Mouse (Mus musculus) MEL (cell line): Measurements from ENCODE around the gene Gbp8. TPM values are rescaled to one million over a fixed set of nuclear protein-coding genes. Genes with fewer than 3 reads are reported as not detected.

Experiments
- DNase-seq: peaks from one replicate; pipeline ENCODE4 v3.0.0; 2011; ENCODE audit warnings: low read depth, low spot score
- H3K27ac ChIP-seq: 2 replicates; pipeline ENCODE4 v1.5.1; 2012; ENCODE audit warnings: low read depth, mild to moderate bottlenecking, control low read depth, low read length, moderate library complexity; ENCODE audit not compliant: control insufficient read depth
- H3K27me3 ChIP-seq, 2 experiments: fragments of 150-350 bp in 1 of 2; sonication (generic) in 1 of 2; 2 replicates each; pipeline ENCODE4 v1.6.1; 2012; ENCODE audit warnings: low read length in 2 of 2, mild to moderate bottlenecking in 2 of 2, improper control_type of control experiment in 1 of 2, moderate library complexity in 1 of 2; ENCODE audit not compliant: insufficient read depth in 2 of 2, control insufficient read depth in 1 of 2
- H3K36me3 ChIP-seq, 2 experiments: 2 replicates each; pipeline ENCODE4 v1.6.1; 2012 to 2014; ENCODE audit warnings: low read length in 2 of 2, improper control_type of control experiment in 1 of 2, inconsistent platforms in 1 of 2, mild to moderate bottlenecking in 1 of 2; ENCODE audit not compliant: insufficient read depth in 2 of 2, control insufficient read depth in 1 of 2
- H3K4me1 ChIP-seq, 2 experiments: fragments of 150-350 bp in 1 of 2; sonication (generic) in 1 of 2; 2 replicates each; pipeline ENCODE4 v1.6.1; 2012; ENCODE audit warnings: low read length in 2 of 2, improper control_type of control experiment in 1 of 2, mild to moderate bottlenecking in 1 of 2; ENCODE audit not compliant: insufficient read depth in 2 of 2, control insufficient read depth in 1 of 2
- H3K4me3 ChIP-seq, 2 experiments: fragments of 150-350 bp in 1 of 2; sonication (generic) in 1 of 2; 2 replicates each; pipeline ENCODE4 v1.5.1; 2012; ENCODE audit warnings: low read depth in 2 of 2, low read length in 2 of 2, mild to moderate bottlenecking in 2 of 2, moderate library complexity in 2 of 2, control low read depth in 1 of 2, improper control_type of control experiment in 1 of 2; ENCODE audit not compliant: control insufficient read depth in 1 of 2, insufficient read depth in 1 of 2
- H3K79me2 ChIP-seq: 2 replicates; pipeline ENCODE4 v1.6.1; 2012; ENCODE audit warnings: mild to moderate bottlenecking, low read length, moderate library complexity; ENCODE audit not compliant: control insufficient read depth, poor library complexity, insufficient read depth
- H3K9ac ChIP-seq: 2 replicates; pipeline ENCODE4 v1.6.1; 2012; ENCODE audit warnings: low read depth, mild to moderate bottlenecking, control low read depth, low read length, moderate library complexity; ENCODE audit not compliant: control insufficient read depth, poor library complexity, severe bottlenecking
- H3K9me3 ChIP-seq: fragments of 150-350 bp; sonication (generic); replicated peaks from 2 replicates; pipeline ENCODE4 v1.6.1; 2012; ENCODE audit warnings: mild to moderate bottlenecking, low read length, improper control_type of control experiment, moderate library complexity; ENCODE audit not compliant: insufficient read depth
- EP300 ChIP-seq, 2 experiments: IDR thresholded peaks; 2 replicates each; pipeline ENCODE4 v1.6.1; 2011; ENCODE audit warnings: improper control_type of control experiment in 2 of 2, low read length in 2 of 2, low read depth in 1 of 2, mild to moderate bottlenecking in 1 of 2
- ETS1 ChIP-seq: IDR thresholded peaks from 2 replicates; pipeline ENCODE4 v1.6.1; 2012; ENCODE audit warnings: low read depth, mild to moderate bottlenecking, inconsistent platforms, low read length, improper control_type of control experiment, moderate library complexity
- HCFC1 ChIP-seq: IDR thresholded peaks from 2 replicates; pipeline ENCODE4 v1.6.1; 2012; ENCODE audit warnings: low read depth, mild to moderate bottlenecking, inconsistent platforms, low read length, improper control_type of control experiment, moderate library complexity
- TCF12 ChIP-seq: IDR thresholded peaks from 2 replicates; pipeline ENCODE4 v1.6.1; 2014; ENCODE audit warnings: low read depth, mild to moderate bottlenecking, inconsistent platforms, low read length, improper control_type of control experiment, moderate library complexity
- polyA plus RNA-seq, 2 experiments: library from polyadenylated mRNA; stranded (reverse) in 1 of 2; unstranded in 1 of 2; fragments of >175 nt in 1 of 2; fragments of >200 nt in 1 of 2; gene quantifications; 2 replicates each; pipeline versions ENCODE4 v1.2.1 to v1.2.4; 2012; ENCODE audit warnings: low replicate concordance in 2 of 2, low read depth in 1 of 2; ENCODE audit not compliant: insufficient read length in 2 of 2, insufficient read depth in 1 of 2, missing spikeins in 1 of 2
- total RNA-seq: library from RNA; depleted of rRNA; stranded (reverse); fragments of 300-350 nt; gene quantifications from 2 replicates; pipeline ENCODE4 v1.2.3, GENCODE M21; 2012; rRNA removed

The Gbp8 gene
- total and polyA plus RNA-seq, 3 experiments: not detected

- no peaks in the 10 kb centered on the region for H3K9me3 ChIP-seq
- H3K79me2 ChIP-seq: no peaks in the 10 kb centered on the region
- H3K36me3 ChIP-seq: no peaks in the 10 kb centered on the region
- H3K4me1 ChIP-seq: no peaks in the 10 kb centered on the region
- no peak overlapping the region for H3K27ac ChIP-seq
- TF ChIP-seq HCFC1: no peak
- TF ChIP-seq EP300 (IDR thresholded peaks at IDR 0.05; ENCODE audit: low read depth in 1 of 2, low read length in 2 of 2): peak in 1 of 2 experiments; percentile 36; a peak in 1 of 4 replicates
- TF ChIP-seq ETS1: peak; percentile 39; the same call in 1 of the 2 replicates
- TF ChIP-seq TCF12: peak; percentile 42; the same call in 1 of the 2 replicates
- TF ChIP-seq, all 39 proteins: peak for 3
- Histone ChIP-seq H3K27me3 (no peaks in the 10 kb centered on the region; a peak in 1 of 4 replicates), H3K9ac (no peak overlapping the region), H3K4me3 (no peak overlapping the region)
- DNase-seq: peak; percentile 15
Measured at GRCm38 (mm10) chr5:104979040-104979513, 160.3 kb downstream of the Gbp8 start.

Other genes starting within 250 kb of the Gbp8 start
- gene Abcg3, start 156.8 kb downstream of the Gbp8 start, total RNA-seq: not detected in 2 replicates
- gene Abcg3, start 156.8 kb downstream of the Gbp8 start, polyA plus RNA-seq: not detected
- 0.10 and 0.19 TPM in 2 replicates for gene Gbp9, start within 50 bp of the Gbp8 start, total RNA-seq
- gene Gbp9, start within 50 bp of the Gbp8 start, polyA plus RNA-seq: under 1 TPM in 1 of 2 experiments, not detected in 1; 0.10 TPM
- not detected in 2 replicates for gene Gbp4, start within 50 bp of the Gbp8 start, total RNA-seq
- gene Gbp4, start within 50 bp of the Gbp8 start, polyA plus RNA-seq: not detected
- gene Gbp10, start 100.0 kb upstream of the Gbp8 start, total RNA-seq: not detected in 2 replicates
- not detected for gene Gbp10, start 100.0 kb upstream of the Gbp8 start, polyA plus RNA-seq
- gene Gm43302, start 154.2 kb upstream of the Gbp8 start, total RNA-seq: not detected in 2 replicates
- gene Gm43302, start 154.2 kb upstream of the Gbp8 start, polyA plus RNA-seq: not detected
- 0.15 TPM in 1 of 2 replicates, not detected in the other for gene Gbp6, start 154.2 kb upstream of the Gbp8 start, total RNA-seq
- not detected for gene Gbp6, start 154.2 kb upstream of the Gbp8 start, polyA plus RNA-seq